Mouse (Mus musculus): ENCODE measurements around the gene Doc2b. TPM values are rescaled to one million over a fixed set of nuclear protein-coding genes. Genes with fewer than 3 reads are reported as not detected.

Gene Doc2b
- total and polyA plus RNA-seq, 3 experiments, result 9.5 to 23.5 (median 10.6) TPM

GRCm38 (mm10) chr11:75793351-75793750 is 2.5 kb downstream of the Doc2b start:
- DNase-seq, result no peak

DNA sequence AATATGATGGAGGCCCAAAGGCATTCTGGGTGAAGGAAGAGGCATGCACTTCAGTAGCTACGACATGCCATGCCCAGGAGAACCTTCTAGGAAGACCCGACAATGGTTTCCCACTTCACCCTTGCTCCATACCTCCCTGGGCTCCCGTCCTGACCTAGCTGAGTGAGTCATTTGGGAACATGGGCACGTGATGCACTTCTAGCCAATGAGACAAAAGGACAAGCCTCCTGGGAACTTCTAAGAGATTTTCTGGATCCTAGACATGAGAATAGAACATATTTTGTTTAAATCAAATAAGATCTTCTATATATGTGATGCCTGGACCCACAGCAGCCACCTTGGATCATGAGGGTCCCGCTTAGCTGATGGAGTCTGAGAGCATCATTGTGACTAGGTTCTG is 3.3 kb downstream of the Doc2b start:
- DNase-seq, result no peak

DNA sequence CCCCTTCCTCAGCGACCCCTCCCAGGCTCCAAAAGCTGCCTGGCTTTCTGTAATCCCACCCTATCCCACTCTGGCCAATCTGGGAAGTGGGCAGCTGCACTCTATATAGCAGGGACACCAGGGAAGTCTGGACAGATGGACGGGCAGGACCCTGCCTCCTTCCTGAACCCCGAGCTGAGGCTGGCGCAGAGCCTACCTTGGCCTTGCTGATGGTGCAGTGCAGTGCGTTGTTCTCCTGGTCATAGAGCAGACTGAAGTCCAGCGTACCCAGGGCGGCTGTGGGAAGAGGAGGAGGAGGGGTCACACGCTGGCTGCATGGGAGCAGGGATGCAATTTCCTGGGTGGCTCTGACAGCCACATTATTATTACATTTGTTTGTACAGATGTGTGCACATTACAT is 10.0 kb downstream of the Doc2b start:
- DNase-seq, result no peak

- no peak for DNase-seq
Measured at GRCm38 (mm10) chr11:75783799-75784198, 12.1 kb downstream of the Doc2b start.

- DNase-seq, result peak; percentile 82
Measured at GRCm38 (mm10) chr11:75781919-75782318, 13.9 kb downstream of the Doc2b start.

- DNase-seq, result no peak
Measured at GRCm38 (mm10) chr11:75775919-75776318, 19.9 kb downstream of the Doc2b start.

DNA sequence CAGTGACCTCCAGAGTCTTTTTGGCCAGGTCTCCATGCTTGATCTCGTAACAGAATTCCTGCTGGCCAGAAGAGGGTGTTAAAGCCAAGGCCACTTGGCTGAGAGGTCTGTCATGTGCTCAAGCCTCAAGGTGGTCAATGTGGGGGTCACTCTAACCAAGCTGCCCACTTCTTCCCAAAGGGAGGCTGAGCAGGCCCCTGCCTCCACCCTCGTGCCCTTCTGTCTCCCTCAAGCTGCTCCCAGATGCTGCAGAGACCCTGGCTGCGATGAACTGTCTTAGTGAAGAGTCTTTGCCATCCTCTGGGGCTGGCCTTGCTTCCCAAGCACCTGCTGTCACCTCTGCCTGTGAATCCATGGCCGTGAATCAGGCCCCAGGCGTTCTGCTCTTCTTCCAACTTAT is 23.3 kb downstream of the Doc2b start:
- peak; percentile 31 for DNase-seq

DNA sequence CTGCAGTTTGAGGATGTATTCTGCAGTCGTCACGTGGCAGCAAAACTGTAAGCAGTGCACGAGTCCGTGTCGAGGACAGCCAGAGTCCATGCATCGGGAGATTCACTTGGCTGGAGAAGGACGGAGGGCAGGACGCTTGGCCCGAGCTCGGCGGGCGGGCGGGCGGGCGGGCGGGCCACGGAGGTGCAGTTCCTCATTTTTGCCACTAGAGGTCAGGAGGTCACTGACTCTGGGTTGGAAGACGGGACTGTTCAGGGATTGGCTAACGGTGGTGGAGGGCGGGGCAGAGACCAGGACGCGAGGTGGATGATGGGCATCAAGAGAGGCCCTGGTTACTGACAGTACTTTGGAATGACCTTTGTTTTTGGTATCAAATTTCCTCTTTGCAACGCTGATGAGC is 26.6 kb downstream of the Doc2b start:
- peak; percentile 92 for DNase-seq

- DNase-seq, result no peak
Measured at GRCm38 (mm10) chr11:75768091-75768989, 27.5 kb downstream of the Doc2b start.

DNA sequence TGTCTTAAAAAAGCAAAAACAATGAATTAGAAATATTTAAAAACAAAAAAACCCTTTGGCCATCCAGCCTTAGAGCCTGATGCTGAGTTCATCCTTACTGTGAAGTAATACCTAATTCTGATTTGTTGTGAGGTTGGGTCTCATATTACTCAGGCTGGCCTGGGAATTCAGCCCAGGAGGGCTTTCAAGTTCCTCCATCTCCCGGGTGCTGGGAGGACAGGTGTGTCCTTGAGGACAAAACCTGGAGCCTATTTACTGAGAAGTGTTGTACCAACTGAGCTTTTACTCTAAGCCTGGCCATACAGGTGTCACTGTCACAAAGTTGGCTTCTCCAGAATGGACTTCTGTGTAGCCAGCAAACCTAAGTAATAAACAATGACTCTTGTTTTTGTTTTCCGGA is 28.8 kb downstream of the Doc2b start:
- no peak for DNase-seq

DNA sequence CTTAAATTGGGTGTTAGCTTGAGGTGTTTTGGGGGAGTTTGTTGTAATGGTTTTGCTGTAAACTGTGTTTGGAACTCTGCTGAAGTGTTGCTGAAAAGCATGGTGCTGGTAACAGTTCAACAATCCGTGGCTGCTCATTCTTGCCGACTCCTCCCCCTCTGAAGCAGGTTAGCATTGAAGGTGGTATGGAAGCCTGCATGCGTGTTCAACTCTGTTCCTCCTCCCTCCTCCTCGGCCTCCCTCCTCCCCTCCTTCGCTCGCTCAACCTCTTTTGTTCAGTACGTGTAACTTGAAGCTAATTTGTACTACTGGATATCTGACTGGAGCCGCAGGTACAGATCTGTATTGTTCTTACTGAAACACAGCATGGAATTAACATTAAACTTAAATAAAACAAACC is 30.7 kb downstream of the Doc2b start:
- no peak for DNase-seq

DNA sequence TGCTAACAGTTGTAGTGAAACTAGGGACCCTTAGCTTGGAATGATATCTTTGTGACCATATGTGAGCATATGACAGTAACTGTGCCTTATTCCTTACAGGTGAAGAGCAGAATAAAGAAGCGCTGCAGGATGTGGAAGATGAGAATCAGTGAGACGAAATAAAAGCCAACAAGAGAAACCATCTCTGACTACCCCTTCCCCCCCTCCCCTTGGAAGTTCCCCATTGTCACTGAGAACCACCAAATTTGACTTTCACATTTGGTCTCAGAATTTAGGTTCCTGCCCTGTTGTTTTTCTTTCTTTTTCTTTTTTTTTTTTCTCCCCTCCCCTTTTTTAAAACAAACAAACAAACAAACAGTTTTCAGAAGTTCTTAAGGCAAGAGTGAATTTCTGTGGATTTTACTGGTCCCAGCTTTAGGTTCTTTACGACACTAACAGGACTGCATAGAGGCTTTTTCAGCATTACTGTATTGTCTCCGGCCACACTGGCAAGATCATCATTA is 31.3 kb downstream of the Doc2b start:
- no peak for DNase-seq

GRCm38 (mm10) chr11:75762708-75763107 is 33.1 kb downstream of the Doc2b start:
- DNase-seq, result no peak

GRCm38 (mm10) chr11:75760785-75761184 is 35.1 kb downstream of the Doc2b start:
- no peak for DNase-seq

- no peak for DNase-seq
Measured at GRCm38 (mm10) chr11:75758553-75758952, 37.3 kb downstream of the Doc2b start.

DNA sequence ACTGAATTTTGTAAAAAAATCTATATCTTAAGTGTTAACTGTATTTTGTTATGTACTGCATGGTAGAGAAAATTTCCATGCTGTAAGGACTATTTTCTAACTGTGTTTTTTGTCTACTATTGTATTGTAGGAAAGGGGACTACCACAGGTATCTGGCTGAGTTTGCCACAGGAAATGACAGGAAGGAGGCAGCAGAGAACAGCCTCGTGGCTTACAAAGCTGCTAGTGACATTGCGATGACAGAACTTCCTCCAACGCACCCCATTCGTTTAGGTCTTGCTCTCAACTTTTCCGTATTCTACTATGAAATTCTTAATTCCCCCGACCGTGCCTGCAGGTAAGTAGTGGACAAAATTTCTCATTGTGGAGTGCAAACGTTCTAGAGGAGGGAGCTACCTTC is 39.2 kb downstream of the Doc2b start:
- DNase-seq, result no peak

GRCm38 (mm10) chr11:75751082-75751481 is 44.8 kb downstream of the Doc2b start:
- no peak for DNase-seq

DNA sequence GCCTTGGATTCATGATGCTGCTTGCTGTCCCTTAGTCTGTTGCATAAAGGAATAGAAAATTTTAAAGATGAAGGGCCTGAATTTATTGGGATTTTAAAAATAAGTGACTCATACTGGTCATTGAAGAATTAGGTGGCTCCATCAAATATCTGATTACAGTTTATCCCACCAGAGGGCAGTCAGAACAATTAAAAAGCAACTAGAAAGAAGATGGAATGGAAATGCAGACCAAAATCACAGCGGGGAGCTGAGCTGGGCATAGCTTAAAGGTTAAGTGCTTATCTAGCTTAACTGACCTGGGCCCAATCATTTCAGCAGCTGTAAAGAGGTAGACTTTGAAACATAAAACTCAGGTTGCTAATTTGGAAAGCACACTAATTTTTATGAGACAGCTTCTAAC is 45.3 kb downstream of the Doc2b start:
- no peak for DNase-seq

DNA sequence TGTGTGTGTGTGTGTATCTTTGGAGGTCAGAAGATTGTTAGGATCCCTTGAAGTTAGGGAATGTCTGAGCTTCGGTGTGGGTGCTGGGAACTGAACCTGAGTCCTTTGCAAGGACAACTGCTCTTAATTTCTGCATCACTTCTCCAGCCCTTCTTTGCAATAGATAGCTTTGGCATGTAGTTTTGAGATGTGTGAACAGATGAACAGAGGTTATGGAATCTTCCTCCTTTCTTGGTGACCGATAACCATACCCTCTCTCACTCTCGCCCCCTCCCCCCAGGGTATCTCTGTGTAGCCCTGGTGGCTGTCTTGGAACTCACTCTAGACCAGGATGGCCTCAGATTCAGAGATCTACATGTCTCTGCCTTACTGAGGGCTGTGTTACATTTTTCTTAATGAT is 51.1 kb downstream of the Doc2b start:
- no peak for DNase-seq

GRCm38 (mm10) chr11:75741615-75742014 is 54.2 kb downstream of the Doc2b start:
- no peak for DNase-seq

DNA sequence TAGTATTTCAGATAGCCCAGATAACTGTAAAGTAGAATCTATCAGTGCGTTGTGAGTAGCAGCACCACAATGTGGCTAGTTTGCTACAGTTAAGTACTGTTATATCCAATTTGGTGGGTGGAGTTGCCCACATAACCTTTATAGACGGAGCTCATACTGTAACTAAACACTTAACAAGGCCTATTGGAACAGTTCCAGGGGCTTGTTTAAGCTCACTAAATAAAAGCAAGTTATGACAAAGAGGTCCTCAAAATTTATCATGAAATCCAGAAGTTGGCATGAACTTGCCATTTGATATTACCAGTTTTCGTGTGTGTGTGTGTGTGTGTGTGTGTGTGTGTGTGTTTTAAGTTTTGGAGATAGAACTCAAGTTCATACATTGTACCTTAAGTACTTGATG is 55.6 kb downstream of the Doc2b start:
- no peak for DNase-seq

DNA sequence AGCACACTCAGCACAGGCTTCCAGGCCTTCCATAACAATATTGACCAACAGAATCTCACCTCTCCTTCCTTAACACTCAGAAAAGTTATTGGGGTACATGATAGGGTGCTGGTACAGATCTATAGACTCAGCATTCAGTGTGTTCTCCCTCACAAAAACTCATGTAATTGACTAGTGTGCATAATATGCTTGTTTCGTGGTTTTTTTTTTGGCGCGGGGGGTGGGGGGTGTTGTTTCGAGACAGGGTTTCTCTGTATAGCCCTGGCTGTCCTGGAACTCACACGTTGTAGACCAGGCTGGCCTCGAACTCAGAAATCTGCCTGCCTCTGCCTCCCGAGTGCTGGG is 57.4 kb downstream of the Doc2b start:
- DNase-seq, result no peak

DNA sequence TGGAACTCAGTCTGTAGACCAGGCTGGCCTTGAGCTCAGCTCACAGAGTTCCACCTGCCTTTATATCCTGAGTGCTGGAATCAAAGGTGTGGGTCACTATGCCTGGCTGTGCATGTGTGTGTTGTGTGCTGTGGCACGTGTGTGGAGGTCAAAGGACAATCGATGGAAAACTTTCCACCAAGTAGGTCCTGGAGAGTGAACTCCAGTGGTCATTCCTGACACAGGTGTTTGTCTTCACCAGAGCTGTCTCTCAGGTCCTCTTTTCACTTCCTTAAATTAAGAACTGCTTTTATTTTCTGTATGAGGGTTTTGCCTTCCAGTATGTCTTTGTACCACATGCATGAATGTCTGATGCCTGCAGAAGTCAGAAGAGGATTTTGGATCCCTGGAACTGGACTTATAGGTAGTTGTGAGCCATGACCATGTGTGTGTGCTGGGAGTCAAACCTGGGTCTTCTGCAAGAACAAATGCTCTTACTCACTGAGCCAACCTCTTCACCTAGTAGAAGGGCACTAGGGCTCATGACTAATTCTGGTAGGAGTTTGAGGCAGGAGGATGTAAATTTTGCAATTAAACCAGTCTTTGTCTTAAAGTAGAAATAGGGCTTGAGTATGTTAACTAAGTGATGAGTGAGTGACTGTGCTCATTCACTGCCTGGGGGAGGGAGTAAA is 57.9 kb downstream of the Doc2b start:
- DNase-seq, result no peak

GRCm38 (mm10) chr11:75736978-75737377 is 58.9 kb downstream of the Doc2b start:
- DNase-seq, result no peak

Measured in adrenal gland, adult 2 months (tissue).